ENCODE assay signal across 7 mouse cellular contexts in genomic region chr5:48599481-48600040, GRCm38 (mm10).
DNase-seq lines count a peak whose midpoint lies in the region; ATAC-seq and TF ChIP-seq lines count a peak whose summit lies in the region.

No protein-coding gene starts in this region.

- peak; percentile 1 for DNase-seq in lung, embryonic 14.5 days
- no peak for DNase-seq in lung, postnatal 0 days (ENCODE audit: low spot score)
- DNase-seq in embryo, embryonic 11 days: peak; percentile 42
- no peak for DNase-seq in left cerebral cortex, postnatal 25 days (ENCODE audit: low spot score in 2 of 2)

- no peaks in the 10 kb centered on the region for H3K9me3 ChIP-seq in lung, embryonic 14.5 days (ENCODE audit: low read depth, low read length)
- H3K9me3 ChIP-seq in lung, postnatal 0 days (ENCODE audit: low read length): no peaks in the 10 kb centered on the region
- H3K9me3 ChIP-seq in intestine, postnatal 0 days (ENCODE audit: control insufficient read depth): no peaks in the 10 kb centered on the region
- no peaks in the 10 kb centered on the region for H3K9me3 ChIP-seq in stomach, embryonic 16.5 days (replicated peaks; ENCODE audit: control insufficient read depth, low read length)

- intact Hi-C loops in left cerebral cortex, postnatal 25 days (cut with DNase I): no loop called here

- H3K36me3 ChIP-seq in lung, embryonic 14.5 days (ENCODE audit: insufficient read depth): no peaks in the 10 kb centered on the region
- no peaks in the 10 kb centered on the region for H3K36me3 ChIP-seq in lung, postnatal 0 days (ENCODE audit: insufficient read depth, low read length)
- H3K36me3 ChIP-seq in intestine, postnatal 0 days (ENCODE audit: control insufficient read depth, insufficient read depth): no peaks in the 10 kb centered on the region
- H3K36me3 ChIP-seq in stomach, embryonic 16.5 days (ENCODE audit: control insufficient read depth, insufficient read depth, low read length): no peaks in the 10 kb centered on the region

- H3K4me1 ChIP-seq in lung, embryonic 14.5 days (ENCODE audit: insufficient read depth): no peaks in the 10 kb centered on the region
- H3K4me1 ChIP-seq in lung, postnatal 0 days (ENCODE audit: insufficient read depth, low read depth, low read length): no peaks in the 10 kb centered on the region
- no peaks in the 10 kb centered on the region for H3K4me1 ChIP-seq in intestine, postnatal 0 days (replicated peaks; ENCODE audit: control insufficient read depth, insufficient read depth, low read length)
- no peaks in the 10 kb centered on the region for H3K4me1 ChIP-seq in stomach, embryonic 16.5 days (ENCODE audit: control insufficient read depth, insufficient read depth, low read length)

- H3K9ac ChIP-seq in lung, embryonic 14.5 days: no peak overlapping the region
- no peak overlapping the region for H3K9ac ChIP-seq in lung, postnatal 0 days (replicated peaks; ENCODE audit: low read depth)
- H3K9ac ChIP-seq in intestine, postnatal 0 days (ENCODE audit: low read depth, low read length): no peak overlapping the region
- H3K9ac ChIP-seq in stomach, embryonic 16.5 days (ENCODE audit: low read length): no peak overlapping the region

- no peak overlapping the region for H3K27ac ChIP-seq in lung, embryonic 14.5 days (ENCODE audit: low read depth)
- no peak overlapping the region for H3K27ac ChIP-seq in lung, postnatal 0 days (ENCODE audit: low read length)
- H3K27ac ChIP-seq in intestine, postnatal 0 days (ENCODE audit: low read depth, low read length): no peak overlapping the region
- H3K27ac ChIP-seq in stomach, embryonic 16.5 days (ENCODE audit: low read length): no peak overlapping the region

- no peak for ATAC-seq in lung, embryonic 14.5 days (ENCODE audit: insufficient read depth)
- no peak for ATAC-seq in lung, postnatal 0 days
- no peak for ATAC-seq in intestine, postnatal 0 days
- ATAC-seq in stomach, embryonic 16.5 days (ENCODE audit: insufficient read depth, low FRiP score): no peak
- no peak for ATAC-seq in megakaryocyte progenitor cell, adult 5-6 weeks (replicated peaks; ENCODE audit: poor library complexity)

- peaks cover 8% of the 10 kb centered on the region; the same call in 1 of the 2 replicates for H3K27me3 ChIP-seq in lung, embryonic 14.5 days (ENCODE audit: insufficient read depth, low read length)
- H3K27me3 ChIP-seq in lung, postnatal 0 days (replicated peaks; ENCODE audit: insufficient read depth, low read length): no peaks in the 10 kb centered on the region
- no peaks in the 10 kb centered on the region; the same call in 1 of the 2 replicates for H3K27me3 ChIP-seq in intestine, postnatal 0 days (replicated peaks; ENCODE audit: control insufficient read depth, insufficient read depth, low read length)
- H3K27me3 ChIP-seq in stomach, embryonic 16.5 days (ENCODE audit: control insufficient read depth, insufficient read depth, low read length): peaks cover 8% of the 10 kb centered on the region

- 1% methylated on average over 12 of the region's 12 CpGs for WGBS in lung, embryonic 14.5 days
- 2% methylated on average over 12 of the region's 12 CpGs for WGBS in lung, postnatal 0 days
- under 1% methylated on average over 12 of the region's 12 CpGs for WGBS in intestine, postnatal 0 days
- 2% methylated on average over 12 of the region's 12 CpGs for WGBS in stomach, embryonic 16.5 days

- H3K4me2 ChIP-seq in lung, embryonic 14.5 days: peak overlapping the region; percentile 40; the same call in 1 of the 2 replicates
- H3K4me2 ChIP-seq in lung, postnatal 0 days (replicated peaks; ENCODE audit: low read depth, low read length): no peak overlapping the region
- peak overlapping the region; percentile 32; the same call in 1 of the 2 replicates for H3K4me2 ChIP-seq in intestine, postnatal 0 days (replicated peaks; ENCODE audit: low read depth)
- H3K4me2 ChIP-seq in stomach, embryonic 16.5 days (ENCODE audit: low read depth, low read length): peak overlapping the region; percentile 36

- H3K4me3 ChIP-seq in lung, embryonic 14.5 days (ENCODE audit: low read depth, low read length): no peak overlapping the region
- H3K4me3 ChIP-seq in lung, postnatal 0 days (ENCODE audit: low read depth, low read length): no peak overlapping the region
- no peak overlapping the region for H3K4me3 ChIP-seq in intestine, postnatal 0 days (ENCODE audit: low read depth, low read length)
- H3K4me3 ChIP-seq in stomach, embryonic 16.5 days (replicated peaks; ENCODE audit: low read length): peak overlapping the region; percentile 14; the same call in 1 of the 2 replicates

- no peak for TF ChIP-seq CTCF in lung, embryonic 14.5 days (IDR thresholded peaks at IDR 0.05; ENCODE audit: low read depth)
- TF ChIP-seq CTCF in lung, postnatal 0 days (IDR thresholded peaks at IDR 0.05): no peak
- TF ChIP-seq CTCF in intestine, postnatal 0 days (IDR thresholded peaks at IDR 0.05; ENCODE audit: low read depth): no peak

- no peak for TF ChIP-seq EP300 in lung, postnatal 0 days (IDR thresholded peaks at IDR 0.05)

Comparison
In these comparisons a context has a peak if more than half of its experiments do, and no peak if none do; other contexts are left out.
1. DNase-seq: peak in lung, embryonic 14.5 days (single experiment) and embryo, embryonic 11 days (single experiment); none in lung, postnatal 0 days (single experiment) and left cerebral cortex, postnatal 25 days (0 of 2).